Mouse (Mus musculus): ENCODE measurements around the gene Prkcq. TPM values are rescaled to one million over a fixed set of nuclear protein-coding genes. Genes with fewer than 3 reads are reported as not detected.

The Prkcq gene
- total RNA-seq (2021), result 10 to 100 TPM; 83.8 to 90.7 TPM
- long read RNA-seq, experiment 1, transcript Prkcq-201 (18 exons, 3,583 nt), result major isoform, 86 of 112 reads
- long read RNA-seq, experiment 1, partial matches to known transcripts, result 10 of 112 reads
- long read RNA-seq, experiment 1, other reads (novel, unspliced or antisense), result 13 of 112 reads
- long read RNA-seq, experiment 2, transcript Prkcq-201 (18 exons, 3,583 nt), result major isoform, 59 of 89 reads
- long read RNA-seq, experiment 2, transcript Prkcq-203 (12 exons, 3,970 nt), result minor isoform, 5 of 89 reads
- long read RNA-seq, experiment 2, partial matches to known transcripts, result 13 of 89 reads
- long read RNA-seq, experiment 2, other reads (novel, unspliced or antisense), result 12 of 89 reads

DNA sequence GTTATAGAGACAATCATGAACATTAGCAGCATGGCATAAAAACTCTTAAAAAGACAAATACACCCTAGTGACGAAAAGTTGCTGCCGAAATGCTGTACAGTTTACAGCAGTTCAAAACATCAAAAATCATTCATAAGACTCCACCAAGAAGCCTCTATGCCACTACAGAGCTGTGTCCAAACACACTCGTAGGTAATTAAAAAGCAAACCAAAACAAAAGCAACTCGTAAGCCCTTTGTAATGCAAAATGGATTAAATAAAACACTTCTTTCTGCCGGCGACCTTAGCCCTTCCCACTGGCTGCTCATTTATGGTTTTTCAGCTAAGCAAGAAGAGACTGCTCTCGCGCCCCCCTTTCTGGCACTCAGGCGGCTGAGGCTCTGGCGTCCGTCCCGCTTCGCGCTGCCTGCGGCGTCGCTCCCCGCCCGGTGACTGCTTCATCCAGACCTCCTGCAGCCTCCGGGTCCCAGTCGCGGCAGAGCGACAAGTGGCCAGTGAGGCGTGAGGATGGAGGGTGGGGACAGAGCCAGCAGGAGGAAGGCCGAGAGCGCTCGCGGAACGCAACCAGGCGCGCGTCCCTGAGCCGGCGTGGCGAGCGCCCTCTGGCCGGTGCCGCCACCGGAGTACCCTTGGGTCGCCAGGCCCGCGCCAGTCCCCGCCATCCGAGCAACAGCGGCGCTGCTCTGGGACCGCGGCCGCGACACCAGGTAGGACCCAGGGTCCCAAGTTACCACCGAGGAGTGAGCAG lies at the start of gene Prkcq:
TSS of gene Prkcq (plus strand) at position 355 of the 748 bp plus-strand sequence.
- peak; percentile 72 for DNase-seq (ENCODE audit: low spot score)

DNA sequence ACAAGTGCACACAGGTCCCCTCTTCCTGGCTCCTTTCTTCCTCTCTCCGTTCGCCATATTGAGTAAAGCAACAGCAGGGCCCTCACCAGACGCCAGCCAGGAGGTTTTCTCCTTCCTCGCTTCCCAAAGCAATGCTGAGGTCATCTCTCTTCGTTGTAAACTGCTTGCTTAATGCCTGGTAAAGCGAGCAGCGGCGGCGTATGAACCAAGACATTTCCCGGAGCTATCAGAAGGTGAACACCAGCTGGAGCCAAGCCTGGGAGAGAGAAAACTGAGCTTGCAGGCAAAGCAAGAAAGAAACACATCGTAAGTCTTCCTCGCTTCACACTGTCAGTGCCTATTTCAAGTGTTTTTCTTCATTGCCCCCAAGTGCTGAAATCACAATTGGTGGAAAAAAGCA lies 41.0 kb upstream of the Prkcq start:
- DNase-seq (ENCODE audit: low spot score), result peak; percentile 60

DNA sequence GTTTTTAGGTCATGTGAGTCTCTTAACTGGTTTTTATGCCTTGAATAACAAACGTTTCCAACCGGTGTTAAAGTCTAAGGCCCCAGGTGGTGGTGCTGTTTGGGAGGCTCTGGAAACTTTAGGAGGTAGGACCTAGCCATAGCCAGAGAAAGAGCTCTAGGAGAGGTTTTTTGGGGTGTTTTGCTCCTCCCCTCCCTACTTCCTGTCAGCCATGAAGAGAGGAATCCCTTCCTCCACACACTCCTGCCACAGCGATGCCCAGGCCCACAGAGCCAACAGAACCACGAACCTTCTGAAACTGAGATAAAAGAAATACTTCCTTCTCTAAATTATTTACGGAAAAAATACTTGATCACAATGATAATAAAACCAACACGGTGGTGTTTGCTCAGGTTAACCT lies 36.2 kb upstream of the Prkcq start:
- DNase-seq (ENCODE audit: low spot score), result no peak

DNA sequence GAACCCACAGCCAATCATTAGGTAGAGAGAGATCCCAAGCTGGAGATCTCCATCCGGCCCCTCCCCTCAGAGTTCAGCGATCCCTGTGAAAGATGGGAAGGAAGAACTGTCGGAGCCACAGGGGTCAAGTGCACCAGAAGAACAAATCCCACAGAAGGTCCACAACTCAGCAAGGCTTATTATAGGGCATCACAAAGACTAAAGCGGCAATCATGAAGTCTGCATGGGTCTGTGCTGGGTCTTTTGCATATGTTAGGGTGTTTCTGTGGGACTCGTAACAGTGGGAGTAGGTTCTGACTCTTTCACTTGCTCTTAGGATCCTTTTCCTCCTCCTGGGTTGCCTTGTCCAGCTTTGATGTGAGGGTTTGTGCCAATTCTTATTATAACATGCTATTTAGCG lies 33.8 kb upstream of the Prkcq start:
- DNase-seq (ENCODE audit: low spot score), result no peak

DNA sequence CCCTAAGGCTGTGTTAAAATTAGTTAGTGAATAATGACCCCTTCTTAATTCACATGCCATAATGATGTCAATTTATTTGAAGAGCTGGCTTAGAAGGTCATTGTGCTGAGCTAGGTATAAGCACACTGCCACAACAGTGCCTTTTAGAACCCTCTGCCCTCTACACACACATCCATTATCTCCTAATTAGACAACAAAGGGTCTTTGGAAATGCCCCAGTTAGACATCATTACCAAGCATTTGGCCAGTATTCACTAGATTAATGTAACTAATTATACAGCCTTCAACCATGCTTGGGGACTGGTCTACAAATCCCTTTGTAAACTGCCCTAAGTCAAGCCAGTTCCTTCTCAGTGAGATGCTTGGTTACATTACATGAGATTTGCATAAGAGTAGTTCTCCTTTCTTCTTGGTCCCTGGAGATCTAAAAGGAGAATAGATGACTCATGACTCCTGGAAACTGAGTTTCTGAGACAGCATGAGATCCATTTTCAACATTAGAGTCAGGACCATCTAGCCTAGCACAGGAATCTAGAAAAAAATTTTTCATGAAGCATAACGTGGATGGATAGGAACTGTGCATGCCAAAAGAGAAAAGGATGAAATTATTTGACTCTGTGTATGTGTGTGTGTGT lies 32.3 kb upstream of the Prkcq start:
- no peak for DNase-seq (ENCODE audit: low spot score)

DNA sequence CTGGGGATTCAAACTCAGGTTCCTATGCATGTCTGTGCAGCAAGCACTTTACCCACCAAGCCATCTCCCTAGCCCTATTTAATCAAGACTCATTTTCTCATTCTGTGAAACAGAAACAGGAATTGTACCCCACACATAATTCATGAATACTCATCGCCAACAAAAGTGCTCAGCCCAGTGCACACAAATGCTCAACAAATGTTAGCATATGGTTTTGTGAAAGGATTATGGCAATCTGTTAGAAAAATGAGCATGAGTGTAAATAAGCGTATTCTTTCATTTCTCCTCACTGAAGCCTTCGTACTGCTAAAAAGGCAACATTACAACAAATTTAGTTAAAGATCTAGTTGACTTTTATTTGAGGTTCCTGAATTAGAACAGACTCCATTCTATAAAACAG lies 31.5 kb upstream of the Prkcq start:
- DNase-seq (ENCODE audit: low spot score), result no peak

DNA sequence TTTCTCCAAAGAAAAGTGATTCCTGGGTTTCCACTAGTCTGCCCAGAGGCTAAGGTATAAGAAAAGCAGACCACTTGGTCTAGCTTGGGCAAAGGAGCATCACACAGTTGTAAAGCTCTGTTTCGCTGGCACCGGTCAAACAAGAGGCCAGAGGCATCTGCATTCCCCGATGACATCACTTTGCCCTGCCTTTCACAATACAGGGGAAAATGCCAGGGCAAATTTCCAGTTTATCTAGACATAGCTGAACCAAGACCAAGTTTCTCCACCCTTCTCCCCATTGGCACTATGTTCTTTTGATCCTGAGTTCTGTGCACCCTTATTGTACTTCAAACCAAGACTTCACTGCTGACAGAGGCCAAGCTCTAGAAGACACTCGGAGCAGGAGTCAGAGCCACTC lies 22.8 kb upstream of the Prkcq start:
- DNase-seq (ENCODE audit: low spot score), result no peak

DNA sequence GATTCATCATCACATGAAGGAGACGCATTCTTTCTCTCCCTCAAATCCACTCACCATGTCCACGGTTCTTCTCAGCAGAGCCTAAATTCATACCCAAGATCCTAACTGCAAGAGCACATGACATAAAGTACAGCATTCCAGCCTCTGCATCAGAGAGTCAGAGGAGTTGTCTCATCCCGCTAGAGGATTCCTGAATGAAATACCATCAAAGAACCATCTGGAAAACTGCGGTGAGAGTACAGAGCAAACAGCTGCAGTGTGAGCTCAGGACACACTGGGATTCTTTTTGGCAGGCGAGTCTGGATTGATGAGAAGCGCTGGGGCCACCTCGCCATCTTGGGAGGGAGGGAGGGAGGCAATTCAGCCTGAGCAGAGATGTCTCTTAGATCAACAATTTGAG lies 20.9 kb upstream of the Prkcq start:
- no peak for DNase-seq (ENCODE audit: low spot score)

DNA sequence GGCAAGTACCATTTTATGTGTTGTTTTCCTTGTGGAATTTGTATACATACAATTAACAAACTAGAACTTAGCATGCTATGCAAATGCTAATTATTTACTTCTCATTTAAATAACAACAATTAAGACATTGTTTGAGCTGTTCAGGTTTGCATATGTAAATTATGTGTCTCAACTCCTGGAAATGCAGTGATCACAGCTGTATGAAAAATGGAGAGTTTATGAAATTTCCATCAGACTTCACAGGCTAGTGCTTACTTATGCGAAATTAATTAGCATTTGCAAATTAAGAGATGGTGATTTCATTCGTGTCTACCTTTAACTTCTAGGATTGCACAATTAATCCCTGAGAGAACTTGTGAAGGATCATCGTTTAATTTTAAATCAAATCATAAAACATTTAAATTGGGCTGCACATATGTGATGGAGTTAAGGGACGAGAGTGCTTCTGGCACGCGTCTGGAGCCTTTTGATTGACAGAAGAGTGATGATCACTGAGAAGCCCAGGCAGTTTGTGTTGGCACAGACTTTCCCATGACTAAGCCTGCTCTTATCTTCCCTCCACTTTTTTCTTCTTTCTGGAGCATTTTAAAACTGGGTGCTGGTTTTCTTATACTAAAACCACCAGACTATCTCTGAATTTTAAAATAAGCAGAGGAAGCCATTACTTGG lies 20.1 kb upstream of the Prkcq start:
- DNase-seq (ENCODE audit: low spot score), result no peak

DNA sequence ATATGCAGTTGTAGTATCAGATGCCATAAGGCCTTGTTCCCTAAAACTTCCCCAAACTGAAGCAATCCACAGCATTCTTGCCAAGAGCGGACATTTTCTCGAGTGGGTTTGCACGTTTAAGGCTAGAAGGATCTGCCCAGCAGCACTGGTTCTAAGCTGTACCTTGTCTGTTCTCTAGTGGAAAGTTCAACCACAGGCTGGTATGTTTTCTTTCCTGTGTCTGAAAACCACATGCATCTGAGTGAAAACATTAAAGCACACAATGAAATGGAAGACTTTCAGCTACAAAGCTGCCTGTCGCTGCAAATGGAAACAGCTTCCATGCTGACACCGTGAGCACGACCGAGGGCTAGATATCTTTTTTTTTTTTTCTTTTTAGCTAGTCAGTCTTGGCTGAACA lies 12.3 kb upstream of the Prkcq start:
- DNase-seq (ENCODE audit: low spot score), result no peak

DNA sequence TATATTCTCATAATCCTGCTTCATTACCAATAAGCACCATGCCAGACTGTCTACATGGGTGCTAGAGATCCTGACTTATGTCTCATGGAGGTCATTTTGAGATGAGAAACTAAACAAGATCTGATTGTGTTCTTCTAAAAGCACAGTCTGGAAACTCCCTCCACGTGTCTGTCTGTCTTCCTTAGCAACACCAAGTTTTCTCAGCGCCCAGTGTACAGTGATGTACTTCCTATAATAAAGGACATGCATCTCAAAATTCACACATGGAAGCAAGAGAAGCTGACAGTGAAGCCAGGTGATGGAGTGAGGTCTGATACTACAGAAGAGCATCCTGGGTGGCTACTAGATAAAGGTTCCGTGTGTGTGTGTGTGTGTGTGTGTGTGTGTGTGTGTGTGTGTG lies 11.2 kb upstream of the Prkcq start:
- DNase-seq (ENCODE audit: low spot score), result no peak

DNA sequence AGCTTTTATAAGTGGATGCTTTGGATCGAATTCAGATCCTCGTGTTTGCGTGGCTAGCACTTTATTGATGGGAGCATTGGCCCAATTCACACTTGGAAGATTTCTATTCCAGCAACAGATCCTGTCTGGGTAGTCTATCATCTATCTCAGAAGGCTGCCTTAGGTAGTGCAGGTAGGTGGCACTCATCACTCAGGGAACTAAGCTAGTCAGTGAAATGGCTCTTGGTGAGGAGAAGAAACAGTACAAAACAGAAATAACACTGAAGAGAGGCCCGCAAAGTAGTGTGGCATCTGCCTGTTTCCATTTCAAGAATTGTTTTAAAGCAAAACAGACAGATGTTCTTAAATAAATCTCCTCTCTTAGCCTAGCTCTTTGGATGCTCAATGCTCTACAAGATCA lies 10.6 kb upstream of the Prkcq start:
- DNase-seq (ENCODE audit: low spot score), result no peak

DNA sequence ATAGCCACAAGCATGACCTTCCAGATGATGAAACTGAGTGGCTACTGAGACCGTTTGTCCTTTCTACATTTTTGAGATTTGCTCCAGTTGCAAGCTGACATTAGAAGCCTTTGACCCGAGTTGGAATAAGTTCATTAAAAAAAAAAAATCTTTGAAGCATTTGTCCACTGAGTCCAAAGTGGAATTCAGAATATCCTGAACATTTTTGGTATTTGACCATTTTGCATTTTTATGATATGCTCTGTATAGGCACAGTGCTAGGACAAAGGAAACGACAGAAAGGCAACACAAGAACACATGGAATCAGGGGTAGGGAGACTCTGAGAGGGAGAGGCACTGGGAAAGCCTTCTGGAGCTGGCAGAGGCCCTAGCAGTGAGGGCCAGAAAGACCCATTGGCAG lies 9.2 kb upstream of the Prkcq start:
- no peak for DNase-seq (ENCODE audit: low spot score)

DNA sequence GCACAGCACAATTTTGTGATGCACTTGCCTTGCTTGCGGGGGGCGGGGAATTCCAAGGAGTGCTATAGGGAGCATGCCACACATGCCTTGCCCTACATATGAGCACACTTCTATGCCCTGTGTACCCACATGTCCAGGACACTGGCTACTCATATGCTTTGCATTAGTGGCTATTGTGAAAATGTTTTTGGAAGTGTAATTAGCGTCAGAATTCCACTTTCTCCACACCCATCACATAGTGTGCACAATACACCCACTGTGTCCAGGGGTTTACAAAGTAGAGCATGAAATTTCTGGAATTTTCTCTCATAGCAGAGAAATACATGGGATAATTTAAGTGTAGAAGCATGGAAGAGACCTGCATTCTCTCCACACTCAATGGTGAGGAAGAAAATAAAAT lies 7.7 kb upstream of the Prkcq start:
- no peak for DNase-seq (ENCODE audit: low spot score)

DNA sequence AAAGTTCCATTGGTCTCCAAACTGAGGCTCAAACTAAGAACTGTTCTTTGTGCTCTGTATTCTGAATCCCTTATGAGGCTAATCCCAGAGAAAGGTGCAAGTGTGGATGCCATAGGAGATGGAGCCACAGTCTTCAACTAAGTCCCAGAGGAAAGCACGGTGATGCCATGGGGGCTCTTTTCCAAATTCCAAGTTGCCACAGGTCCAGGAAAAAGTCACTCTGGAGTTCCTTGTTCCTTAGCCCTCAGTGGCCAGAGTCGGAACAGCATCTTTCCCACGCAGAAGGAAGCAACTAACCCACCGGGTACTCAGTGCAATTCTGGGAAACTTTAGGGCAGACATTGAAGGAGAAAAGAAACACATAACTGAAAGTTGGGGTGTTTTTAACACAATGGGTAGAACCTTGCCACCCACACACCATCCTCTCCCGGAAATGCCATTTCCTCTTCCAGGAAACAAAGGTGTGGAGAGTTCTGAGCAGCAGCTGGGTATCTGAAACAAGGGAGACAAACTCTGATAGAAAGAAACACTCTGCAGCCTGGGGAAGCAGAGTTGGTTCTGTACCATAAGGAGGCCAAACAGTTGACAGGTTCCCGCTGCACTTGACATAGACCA lies 2.1 kb upstream of the Prkcq start:
- DNase-seq (ENCODE audit: low spot score), result no peak

DNA sequence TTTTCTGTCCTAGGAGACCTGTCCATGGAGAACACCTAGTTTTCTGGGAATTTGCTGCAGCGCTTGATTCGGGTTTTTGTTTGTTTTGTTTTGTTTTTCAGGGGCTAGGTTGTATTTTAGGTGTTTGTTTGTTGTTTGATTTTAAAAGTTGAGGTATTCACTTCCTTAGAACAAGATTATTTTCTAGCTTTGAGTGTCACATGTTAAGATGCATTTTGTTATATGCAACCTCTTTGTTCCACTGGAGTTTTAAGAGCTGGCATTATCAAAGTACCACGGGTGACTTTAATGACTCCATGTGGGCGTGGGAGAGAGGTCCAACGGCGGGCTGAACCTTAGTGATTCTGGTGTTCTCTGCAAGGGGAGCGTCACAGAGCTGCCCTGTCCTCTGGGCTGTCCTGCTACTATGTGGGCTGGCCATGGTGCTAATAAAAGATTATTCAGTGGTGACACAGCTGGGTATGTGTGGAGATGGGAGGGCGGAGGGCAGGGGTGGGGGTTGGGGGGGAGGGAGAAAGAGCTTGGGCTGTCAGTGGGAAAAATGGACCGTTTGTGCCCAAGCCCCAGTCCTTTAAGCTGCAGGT lies 1.0 kb downstream of the Prkcq start:
- DNase-seq (ENCODE audit: low spot score), result peak; percentile 36

DNA sequence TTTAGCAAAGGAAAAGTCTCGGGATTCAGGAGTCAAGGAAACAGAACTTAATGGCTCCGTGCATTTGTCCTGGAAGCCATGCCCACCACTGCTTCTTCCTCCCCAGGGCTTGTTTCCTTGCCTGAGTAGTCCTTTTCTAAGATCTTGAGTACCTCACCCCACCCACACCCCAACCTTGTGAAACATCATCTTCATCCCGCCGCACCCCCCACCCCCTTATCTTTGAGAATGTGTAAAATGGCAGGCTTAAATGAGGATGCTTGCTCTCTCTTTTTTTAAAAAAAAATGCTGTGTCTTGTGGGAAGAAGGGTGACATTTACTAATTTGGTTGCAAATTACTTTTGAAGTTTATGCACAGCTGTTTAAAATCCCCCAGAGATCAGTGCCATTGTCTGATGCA lies 1.6 kb downstream of the Prkcq start:
- no peak for DNase-seq (ENCODE audit: low spot score)

DNA sequence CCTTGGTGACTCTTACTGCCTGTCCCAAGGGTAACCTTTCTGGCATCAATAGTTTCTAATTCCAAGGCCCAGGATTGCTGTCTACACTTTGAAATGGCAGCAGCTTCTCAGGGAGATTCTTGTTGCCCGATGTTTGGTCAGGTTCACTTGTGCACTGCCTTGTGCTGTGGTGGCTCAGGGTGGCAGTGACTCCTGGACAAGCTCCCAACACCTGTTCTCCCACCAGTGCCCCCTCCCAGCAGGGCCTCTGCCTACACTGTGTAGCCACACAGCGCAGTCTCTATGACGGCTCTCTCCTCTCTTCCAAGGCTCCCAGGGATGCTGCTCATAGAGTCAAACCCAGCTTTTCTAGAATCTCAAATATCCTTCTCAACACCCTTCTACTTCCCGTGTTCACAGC lies 2.2 kb downstream of the Prkcq start:
- peak; percentile 66 for DNase-seq (ENCODE audit: low spot score)

DNA sequence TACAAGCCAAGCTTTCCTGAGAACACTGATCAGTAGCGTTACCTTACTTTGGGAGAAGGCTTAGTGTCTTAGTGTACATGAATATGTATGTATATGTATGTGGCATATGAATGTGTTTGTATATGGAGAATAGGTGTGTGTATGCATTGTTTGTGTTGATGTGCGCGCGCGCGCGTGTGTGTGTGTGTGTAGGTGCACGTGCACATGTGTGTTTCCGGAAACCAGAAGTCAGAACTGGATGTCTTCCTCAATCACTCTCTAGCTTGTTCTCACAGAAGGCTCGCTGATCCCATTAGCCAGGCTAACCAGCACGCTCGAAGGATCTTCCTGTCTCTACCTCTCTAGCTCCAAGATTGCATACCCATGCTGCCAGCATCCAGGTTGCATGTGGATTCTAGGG lies 6.0 kb downstream of the Prkcq start:
- no peak for DNase-seq (ENCODE audit: low spot score)

DNA sequence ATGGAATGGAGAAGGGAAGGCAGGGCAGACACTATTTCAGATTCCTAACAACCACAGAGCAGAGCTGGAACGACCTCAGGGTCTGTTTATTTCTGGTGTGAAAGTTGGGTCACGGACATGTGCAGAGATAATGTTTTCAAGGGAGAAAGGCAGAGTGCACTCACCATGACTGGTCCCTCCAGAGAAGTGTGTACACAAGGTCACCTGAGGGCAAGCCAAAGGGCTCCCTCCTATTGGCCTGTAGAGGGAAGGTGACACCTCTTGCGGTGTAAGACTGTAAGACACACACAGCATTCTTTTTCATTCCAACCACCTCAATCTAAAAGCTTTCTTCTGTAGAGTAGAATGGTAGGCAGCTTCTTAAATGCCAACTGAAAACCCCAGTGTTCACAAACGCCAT lies 9.6 kb downstream of the Prkcq start:
- no peak for DNase-seq (ENCODE audit: low spot score)

DNA sequence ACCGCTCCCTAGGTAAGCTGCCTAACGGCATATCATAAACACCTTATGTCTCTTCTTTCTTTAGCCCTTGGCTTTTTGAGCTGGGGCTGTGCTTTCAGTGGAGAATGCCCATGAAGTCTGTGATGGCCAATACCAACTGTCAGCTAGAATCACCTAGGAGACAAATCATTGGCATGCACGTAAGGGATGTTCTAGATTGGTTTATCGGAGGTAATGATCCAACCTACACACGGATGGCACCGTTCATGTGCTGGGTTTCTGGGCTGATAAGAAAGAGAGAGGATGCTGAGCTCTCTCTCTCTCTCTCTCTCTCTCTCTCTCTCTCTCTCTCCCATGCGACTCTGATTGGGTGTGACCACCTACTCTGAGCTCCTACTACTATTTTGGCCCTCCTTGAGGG lies 10.2 kb downstream of the Prkcq start:
- no peak for DNase-seq (ENCODE audit: low spot score)

Measured in gastrocnemius, adult 18-20 months (tissue).